Mouse (Mus musculus) left cerebral cortex, adult 2 months (tissue): ENCODE measurements at regions not wholly inside any gene's neighbourhood (a gene's known extent, or its start where the extent isn't known, plus 50 kb on each side); places are given as distances from the start of the nearest gene placed in this dataset.

Source experiments
- DNase-seq, 2 experiments: peaks; one replicate each; pipeline ENCODE4 v3.0.0; 2021 to 2022; ENCODE audit warnings: low spot score in 2 of 2, mixed read lengths in 1 of 2; ENCODE audit errors: extremely low spot score in 1 of 2
- H3K27ac ChIP-seq: fragments of 200-600 bp; 2 replicates; pipeline ENCODE4 v1.8.1; 2022
- H3K4me3 ChIP-seq: fragments of 200-600 bp; 2 replicates; pipeline ENCODE4 v1.8.1; 2022
- CTCF ChIP-seq: fragments of 200-600 bp; IDR thresholded peaks from 2 replicates; pipeline ENCODE4 v1.8.1; 2022; ENCODE audit warnings: antibody characterized with exemption, mild to moderate bottlenecking, moderate library complexity
- intact Hi-C: fragments of 180-260 bp; cut with DNase I; formaldehyde crosslinking; loops from one replicate; pipeline ENCODE4 v1.15.1; 2025

DNA sequence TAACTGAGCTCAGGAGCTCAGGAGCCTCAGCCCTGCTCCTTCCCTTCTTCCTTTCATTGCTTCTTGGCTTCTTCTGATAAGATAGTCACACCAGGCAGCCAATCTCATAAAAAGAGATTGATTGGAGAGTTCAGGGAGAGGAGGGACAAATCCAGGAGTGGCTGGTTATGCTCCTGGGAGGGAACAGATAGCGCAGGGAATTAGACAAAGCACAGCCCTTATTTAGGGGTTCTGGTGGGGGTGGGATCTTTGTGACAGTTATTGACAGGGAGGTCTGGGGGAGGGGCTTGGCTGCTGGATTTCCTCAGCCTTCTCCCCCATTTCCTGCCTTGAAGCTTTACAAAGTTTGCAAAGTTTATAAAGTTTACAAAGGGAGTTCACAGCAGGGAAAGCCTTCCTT lies 117.7 kb upstream of the Zc3h12c start:
- Histone ChIP-seq H3K27ac (no peak overlapping the region), H3K4me3 (no peak overlapping the region)
- intact Hi-C loops: loop anchor here (5.0 to 10.0 kb wide), 3 partner anchors 121 to 309 kb away; partner anchors contain the start of gene Zc3h12c
- TF ChIP-seq CTCF: no peak
- DNase-seq: no peak

DNA sequence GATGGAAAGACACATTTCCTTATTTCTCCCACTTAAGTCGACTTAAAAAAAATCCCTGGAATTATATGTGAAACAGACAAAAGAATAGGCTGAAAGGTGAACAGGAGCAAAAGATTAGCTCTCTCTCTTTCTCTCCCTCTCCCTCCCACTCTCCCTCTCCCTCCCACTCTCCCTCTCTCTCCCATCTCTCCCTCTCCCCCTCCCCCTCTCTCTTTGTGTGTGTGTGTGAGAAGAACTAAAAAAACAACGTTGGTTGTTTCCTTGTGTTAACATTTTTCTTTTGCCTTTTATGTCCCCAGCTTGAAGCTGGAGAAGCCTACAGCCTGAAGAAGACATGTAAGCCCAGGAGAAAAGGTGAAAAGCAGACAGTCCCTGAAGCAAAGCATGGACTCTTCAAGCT lies 115.2 kb upstream of the Zc3h12c start:
- DNase-seq: no peak
- TF ChIP-seq CTCF: no peak
- intact Hi-C loops: loop anchor here (10.0 kb wide), 1 partner anchor 119 kb away; the partner anchor contains the start of gene Zc3h12c
- H3K27ac ChIP-seq: no peak overlapping the region
- no peak overlapping the region for H3K4me3 ChIP-seq

DNA sequence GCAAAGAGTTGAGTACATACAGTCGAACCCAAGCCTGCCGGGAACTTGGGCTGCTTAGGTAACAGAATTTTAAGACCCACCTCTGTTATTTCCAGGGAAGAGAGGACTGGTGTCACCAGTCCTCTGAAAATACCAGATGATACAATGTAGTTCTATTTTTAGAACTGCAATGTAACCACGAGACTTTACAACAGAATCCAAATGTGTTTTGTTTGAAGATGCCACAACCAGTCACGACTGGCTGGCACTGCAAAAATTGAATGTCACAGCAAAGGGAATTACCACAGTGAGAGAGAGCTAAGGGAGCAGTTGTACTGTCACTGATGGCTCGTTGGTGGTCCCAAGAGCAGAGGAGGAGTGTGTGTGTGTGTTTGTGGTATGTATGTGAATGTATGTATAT lies 112.6 kb upstream of the Zc3h12c start:
- no peak for TF ChIP-seq CTCF
- no peak overlapping the region for H3K4me3 ChIP-seq
- intact Hi-C loops: loop anchor here (10.0 kb wide), 1 partner anchor 116 kb away; the partner anchor contains the start of gene Zc3h12c
- no peak for DNase-seq
- no peak overlapping the region for H3K27ac ChIP-seq

DNA sequence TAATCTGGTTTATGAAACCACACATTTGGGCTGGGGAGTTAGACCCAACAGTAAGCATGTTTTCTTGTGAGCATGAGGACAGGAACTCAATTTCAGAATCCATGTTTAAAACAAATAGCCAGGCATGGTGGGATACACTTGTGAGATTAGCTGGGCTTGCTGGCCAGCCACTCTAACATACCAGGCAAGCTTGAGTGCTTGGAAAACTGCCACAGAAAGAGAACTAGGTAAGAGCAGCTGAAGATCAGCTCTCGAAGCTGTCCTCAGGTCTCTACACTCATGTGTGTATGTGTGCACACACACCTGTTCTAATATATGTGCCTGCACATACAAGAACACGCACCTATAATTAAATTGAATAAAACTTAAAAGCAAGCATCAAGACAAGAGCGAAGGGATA lies 112.2 kb upstream of the Zc3h12c start:
- H3K27ac ChIP-seq: no peak overlapping the region
- intact Hi-C loops: loop anchor here (10.0 kb wide), 1 partner anchor 116 kb away; the partner anchor contains the start of gene Zc3h12c
- TF ChIP-seq CTCF: no peak
- no peak for DNase-seq
- no peak overlapping the region for H3K4me3 ChIP-seq

DNA sequence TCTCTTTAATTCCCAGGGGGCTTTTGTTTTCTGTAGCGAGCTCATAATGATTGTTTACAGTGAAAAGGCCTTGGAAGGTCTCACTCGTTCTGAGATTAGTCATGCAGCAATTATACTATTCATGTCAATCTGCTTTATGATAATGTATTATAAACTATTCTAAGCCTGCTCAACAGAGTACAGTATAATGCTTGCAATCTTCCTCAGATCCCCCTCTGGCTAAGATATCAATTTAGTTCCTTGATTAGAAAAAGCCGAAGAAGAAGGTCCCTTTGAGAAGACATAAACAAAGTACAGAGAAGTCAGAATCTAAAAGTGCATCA lies 110.3 kb upstream of the Zc3h12c start:
- DNase-seq: no peak
- intact Hi-C loops: no loop called here
- no peak overlapping the region for H3K4me3 ChIP-seq
- TF ChIP-seq CTCF: no peak
- no peak overlapping the region for H3K27ac ChIP-seq

DNA sequence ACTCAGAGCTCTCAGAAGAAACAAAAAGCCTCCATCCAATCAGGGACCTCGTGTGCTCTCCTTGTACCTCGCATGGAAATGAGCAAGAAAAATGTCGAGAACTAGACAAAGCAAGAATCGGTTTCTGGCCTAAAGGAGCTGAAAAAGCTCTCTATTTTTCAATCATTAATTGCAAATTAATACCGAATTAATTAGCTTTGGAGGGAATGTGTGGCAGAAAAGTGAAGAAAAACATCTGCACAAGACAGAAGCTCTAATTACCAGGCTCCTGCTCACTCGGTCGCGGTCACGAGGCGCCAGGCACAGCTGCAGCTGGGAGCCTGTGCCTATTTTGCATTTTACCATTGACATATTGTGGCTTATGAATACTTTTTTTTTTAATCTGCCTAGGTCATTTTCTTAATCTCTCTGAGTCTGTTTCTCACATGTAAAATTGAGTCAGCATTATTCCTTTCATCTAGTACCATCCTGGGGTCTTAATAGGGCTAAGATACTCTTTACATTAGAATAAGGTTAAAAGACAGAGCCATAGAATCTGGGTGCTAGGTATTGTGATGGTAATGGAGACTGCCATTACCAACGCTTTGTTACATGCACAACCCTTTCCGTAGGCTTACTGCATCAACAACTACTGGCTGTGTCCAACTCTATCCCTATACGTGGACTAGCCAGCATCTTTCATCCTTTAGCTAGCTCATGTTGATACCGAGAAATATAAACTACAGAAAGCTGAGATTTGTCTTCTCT lies 109.8 kb upstream of the Zc3h12c start:
- TF ChIP-seq CTCF: no peak
- H3K27ac ChIP-seq: no peak overlapping the region
- no peak for DNase-seq
- intact Hi-C loops: no loop called here
- no peak overlapping the region for H3K4me3 ChIP-seq

DNA sequence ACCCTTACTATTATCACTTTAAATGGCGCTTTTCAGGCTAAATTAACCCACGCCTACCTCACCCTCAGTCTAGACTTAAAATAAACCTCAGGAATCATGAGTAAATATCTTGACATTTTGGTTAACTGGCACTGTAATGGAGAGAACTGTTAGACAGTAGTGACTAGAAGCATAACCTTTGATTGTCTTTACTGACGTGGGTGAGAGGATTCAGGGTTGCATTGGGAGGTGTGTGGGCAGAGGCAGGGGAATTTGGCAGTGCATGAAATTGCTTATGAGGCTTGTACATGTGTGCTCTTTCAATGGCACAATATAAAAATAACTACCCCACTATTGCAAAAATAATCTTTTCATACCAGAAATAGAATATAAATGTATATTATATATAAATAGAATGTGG lies 105.6 kb upstream of the Zc3h12c start:
- DNase-seq: no peak
- Histone ChIP-seq H3K4me3 (no peak overlapping the region), H3K27ac (no peak overlapping the region)
- intact Hi-C loops: no loop called here
- TF ChIP-seq CTCF: no peak

DNA sequence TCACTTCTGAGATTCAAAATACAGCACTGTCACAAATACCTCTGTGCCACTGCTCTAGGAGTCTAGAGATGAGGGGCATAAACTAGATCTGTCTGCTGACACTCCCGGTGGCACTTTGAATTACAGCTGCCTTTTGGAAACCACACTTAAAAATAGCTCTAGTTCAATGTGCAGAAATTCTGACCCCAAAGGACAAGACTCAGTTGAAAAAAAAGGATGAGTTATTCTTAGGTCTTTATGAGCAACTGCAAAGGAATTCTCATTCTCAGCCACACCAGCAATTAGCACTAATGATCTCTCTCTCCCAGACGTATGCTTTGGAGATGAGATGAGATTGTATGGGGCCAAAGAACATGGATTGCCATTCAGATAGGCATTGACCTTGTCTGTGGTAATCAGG lies 104.3 kb upstream of the Zc3h12c start:
- DNase-seq: no peak
- TF ChIP-seq CTCF: no peak
- intact Hi-C loops: no loop called here
- Histone ChIP-seq H3K27ac (no peak overlapping the region), H3K4me3 (no peak overlapping the region)

DNA sequence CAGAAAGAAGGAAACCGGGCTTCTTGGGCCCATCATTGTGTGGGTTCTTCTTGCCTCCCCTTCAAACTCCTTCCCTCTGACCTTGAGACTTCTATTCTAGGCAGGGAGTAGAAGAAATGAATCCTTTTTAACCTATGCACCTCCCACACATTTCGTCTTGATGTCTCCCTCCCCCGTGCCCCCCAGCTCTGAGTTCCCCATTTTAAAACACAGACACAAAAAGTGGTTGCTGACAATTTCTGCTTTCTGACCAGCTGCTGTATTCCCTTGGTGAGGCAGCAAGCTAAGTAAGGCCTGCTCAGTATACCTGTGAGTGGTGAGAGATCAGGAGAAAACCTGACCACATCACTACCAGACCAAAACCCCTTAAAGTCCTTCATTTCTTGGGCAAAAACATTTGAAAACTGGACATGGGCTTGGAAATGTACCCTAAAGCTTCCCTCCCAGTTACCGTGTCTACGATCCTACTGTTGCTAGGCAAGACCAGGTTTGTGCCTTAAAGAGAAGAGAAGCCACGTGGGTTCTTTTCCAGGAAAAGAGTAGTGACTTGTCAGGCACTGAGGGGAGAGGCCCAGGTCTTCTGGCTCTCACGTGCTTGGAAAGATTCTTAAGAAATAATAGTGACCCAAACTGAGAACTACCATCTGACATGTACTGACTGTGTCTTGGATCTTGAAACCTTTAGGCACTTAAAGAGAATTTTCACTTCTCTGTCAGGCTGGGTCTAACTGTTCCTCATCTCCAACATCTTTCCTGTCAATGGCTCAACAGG lies 103.2 kb upstream of the Zc3h12c start:
- no peak overlapping the region for H3K27ac ChIP-seq
- intact Hi-C loops: no loop called here
- no peak for DNase-seq
- no peak overlapping the region for H3K4me3 ChIP-seq
- TF ChIP-seq CTCF: no peak

DNA sequence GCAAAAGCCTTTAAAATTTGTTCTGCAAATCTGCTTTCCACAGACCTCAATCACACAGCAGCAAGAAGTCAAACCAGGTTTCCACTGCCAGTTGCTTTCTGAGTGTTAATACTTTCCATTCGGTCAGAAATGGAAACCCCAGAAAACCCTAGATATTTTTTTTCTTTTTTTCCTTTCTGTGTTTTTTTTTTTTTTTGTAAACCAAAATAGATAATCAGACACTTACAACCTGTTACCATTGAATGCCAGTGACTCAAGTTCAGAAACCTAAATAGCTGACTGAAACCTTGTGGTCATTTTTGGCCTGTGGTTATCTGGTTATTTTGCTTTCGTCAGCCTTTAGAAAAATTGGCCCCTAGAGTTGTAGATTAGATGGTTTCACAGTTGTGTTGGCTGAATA lies 93.2 kb upstream of the Zc3h12c start:
- intact Hi-C loops: no loop called here
- no peak for TF ChIP-seq CTCF
- DNase-seq: no peak

DNA sequence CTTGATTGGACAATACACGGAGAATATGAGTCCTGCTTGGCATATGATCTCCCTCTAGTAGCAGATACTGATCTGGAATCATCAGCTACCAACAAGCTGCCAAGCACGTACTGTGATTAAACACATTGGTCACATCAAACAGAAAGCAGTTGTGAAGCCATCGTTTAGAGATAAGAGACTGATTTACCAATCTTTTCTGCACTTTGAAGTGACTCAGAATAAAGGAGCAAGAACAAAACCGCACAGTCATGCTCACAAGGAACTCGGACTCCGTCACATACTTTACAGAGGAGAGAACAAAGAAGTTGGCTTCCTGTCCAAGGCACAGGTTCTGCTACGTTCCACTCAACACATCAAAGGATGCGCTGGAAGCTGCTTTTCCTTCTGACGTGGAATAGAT lies 91.1 kb upstream of the Zc3h12c start:
- no peak for DNase-seq
- no peak for TF ChIP-seq CTCF
- Histone ChIP-seq H3K27ac (no peak overlapping the region), H3K4me3 (no peak overlapping the region)
- intact Hi-C loops: no loop called here

More for the DNA sequence above, 93.2 kb upstream of the Zc3h12c start:
- H3K27ac ChIP-seq: no peak overlapping the region
- no peak overlapping the region for H3K4me3 ChIP-seq

DNA sequence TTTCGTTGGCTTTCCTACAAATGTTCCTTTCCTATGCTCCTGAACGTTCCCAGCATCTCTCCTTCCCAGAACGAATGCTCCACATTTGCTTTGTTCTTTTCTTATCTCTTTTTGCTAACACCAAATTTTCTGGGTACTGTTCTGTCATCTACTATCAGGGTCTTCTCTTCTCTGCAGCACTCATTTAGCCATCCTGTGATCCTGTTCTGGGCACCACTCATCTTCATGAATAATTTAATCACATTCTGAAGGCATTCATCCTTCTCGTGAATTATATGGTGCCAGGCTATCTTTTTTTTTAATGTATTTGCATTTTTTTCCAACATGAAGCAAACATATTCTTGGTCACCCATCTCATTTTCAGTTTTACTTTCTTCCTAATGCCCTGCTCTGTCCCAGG lies 87.3 kb upstream of the Zc3h12c start:
- no peak for TF ChIP-seq CTCF
- intact Hi-C loops: no loop called here
- DNase-seq: no peak
- H3K27ac ChIP-seq: no peak overlapping the region
- H3K4me3 ChIP-seq: no peak overlapping the region
